Mouse (Mus musculus) Muller cell, postnatal 12 days (primary cell): ENCODE data around the gene Sec61g.
"Not testable (repeated sequence)": the region's sequence is repeated elsewhere in the genome, so short reads cannot be mapped to it uniquely, and the experiment has no call there.

ENCODE experiments used
- DNase-seq: peaks from one replicate; pipeline ENCODE4 v3.0.0-alpha.2; 2015; ENCODE audit errors: inconsistent ontology term

The Sec61g gene

GRCm38 (mm10) chr11:16508052-16508654 is at the start of gene Sec61g:
TSS of gene Sec61g (minus strand) at chr11:16508484.
- DNase-seq: peak; percentile 93

GRCm38 (mm10) chr11:16546421-16547163 is 38.3 kb upstream of the Sec61g start:
- DNase-seq: peak; percentile 31

GRCm38 (mm10) chr11:16537379-16537778 is 29.1 kb upstream of the Sec61g start:
- DNase-seq: no peak

GRCm38 (mm10) chr11:16534582-16535553 is 26.6 kb upstream of the Sec61g start:
- DNase-seq: no peak

- DNase-seq: peak; percentile 44
Measured at GRCm38 (mm10) chr11:16532877-16533276, 24.6 kb upstream of the Sec61g start.

- no peak for DNase-seq
Measured at GRCm38 (mm10) chr11:16528909-16529308, 20.6 kb upstream of the Sec61g start.

- no peak for DNase-seq
Measured at GRCm38 (mm10) chr11:16528391-16528790, 20.1 kb upstream of the Sec61g start.

- no peak for DNase-seq
Measured at GRCm38 (mm10) chr11:16527743-16528142, 19.5 kb upstream of the Sec61g start.

GRCm38 (mm10) chr11:16526467-16526866 is 18.2 kb upstream of the Sec61g start:
- DNase-seq: peak; percentile 89

- DNase-seq: no peak
Measured at GRCm38 (mm10) chr11:16525724-16526123, 17.4 kb upstream of the Sec61g start.

- DNase-seq: peak; percentile 64
Measured at GRCm38 (mm10) chr11:16524917-16525640, 16.8 kb upstream of the Sec61g start.

GRCm38 (mm10) chr11:16515081-16515480 is 6.8 kb upstream of the Sec61g start:
- DNase-seq: not testable (repeated sequence)

GRCm38 (mm10) chr11:16514221-16514620 is 5.9 kb upstream of the Sec61g start:
- not testable (repeated sequence) for DNase-seq

- DNase-seq: peak; percentile 31
Measured at GRCm38 (mm10) chr11:16507385-16508051, 766 bp downstream of the Sec61g start.

GRCm38 (mm10) chr11:16505999-16506398 is 2.3 kb downstream of the Sec61g start:
- DNase-seq: no peak

- no peak for DNase-seq
Measured at GRCm38 (mm10) chr11:16503150-16503549, 5.1 kb downstream of the Sec61g start.

GRCm38 (mm10) chr11:16502744-16503143 is 5.5 kb downstream of the Sec61g start:
- DNase-seq: no peak

- no peak for DNase-seq
Measured at GRCm38 (mm10) chr11:16498756-16499680, 9.3 kb downstream of the Sec61g start.
